Mouse (Mus musculus) intestine, embryonic 16.5 days (tissue): Measurements from ENCODE around the gene Elovl5. TPM values are rescaled to one million over a fixed set of nuclear protein-coding genes. Genes with fewer than 3 reads are reported as not detected.

ENCODE experiments used
- ATAC-seq: fragments of 200-750 bp; cut with Nextera tagmentation; 2 replicates; pipeline ENCODE4 v1.8.0; 2017; ENCODE audit warnings: moderate TSS enrichment, moderate library complexity
- H3K27ac ChIP-seq: fragments of 300-500 bp; sonication (generic); 2 replicates; pipeline ENCODE4 v1.5.1; 2014; ENCODE audit warnings: mild to moderate bottlenecking, low read length
- H3K27me3 ChIP-seq: fragments of 300-500 bp; sonication (generic); replicated peaks from 2 replicates; pipeline ENCODE4 v1.6.1; 2014; ENCODE audit warnings: low read length, control low read depth, mixed read lengths; ENCODE audit not compliant: control insufficient read depth, insufficient read depth
- H3K36me3 ChIP-seq: fragments of 300-500 bp; sonication (generic); 2 replicates; pipeline ENCODE4 v1.6.1; 2014; ENCODE audit warnings: low read length, control low read depth; ENCODE audit not compliant: control insufficient read depth, insufficient read depth
- H3K4me1 ChIP-seq: fragments of 300-500 bp; sonication (generic); 2 replicates; pipeline ENCODE4 v1.6.1; 2014; ENCODE audit warnings: low read length, control low read depth, mixed read lengths; ENCODE audit not compliant: control insufficient read depth, insufficient read depth
- H3K4me2 ChIP-seq: fragments of 300-500 bp; sonication (generic); 2 replicates; pipeline ENCODE4 v1.6.1; 2014; ENCODE audit warnings: low read depth, low read length, control low read depth
- H3K4me3 ChIP-seq: fragments of 300-500 bp; sonication (generic); 2 replicates; pipeline ENCODE4 v1.5.1; 2014; ENCODE audit warnings: mild to moderate bottlenecking, low read length
- H3K9ac ChIP-seq: fragments of 300-500 bp; sonication (generic); 2 replicates; pipeline ENCODE4 v1.6.1; 2014; ENCODE audit warnings: low read depth, low read length
- H3K9me3 ChIP-seq: fragments of 300-500 bp; sonication (generic); 2 replicates; pipeline ENCODE4 v1.6.1; 2016; ENCODE audit warnings: low read length, control low read depth; ENCODE audit not compliant: control insufficient read depth
- WGBS: fragments of 180-500 bp; shearing (Covaris S2); extraction: QIAGEN DNeasy Blood & Tissue Kit; methylation state at CpG from one replicate; pipeline ENCODE4 v1.1.7; 2014; 5-methylcytosine and 5-hydroxymethylcytosine counted together
- polyA plus RNA-seq: library from polyadenylated mRNA; unstranded; fragments of >200 nt; fragmentation: Nextera tagmentation; extraction: Ambion mirVana; gene quantifications from 2 replicates; pipeline ENCODE4 v1.2.1, GENCODE M21; 2015

Gene Elovl5
- polyA plus RNA-seq, 1 experiment from 2014 or later, result 70.9 TPM

DNA sequence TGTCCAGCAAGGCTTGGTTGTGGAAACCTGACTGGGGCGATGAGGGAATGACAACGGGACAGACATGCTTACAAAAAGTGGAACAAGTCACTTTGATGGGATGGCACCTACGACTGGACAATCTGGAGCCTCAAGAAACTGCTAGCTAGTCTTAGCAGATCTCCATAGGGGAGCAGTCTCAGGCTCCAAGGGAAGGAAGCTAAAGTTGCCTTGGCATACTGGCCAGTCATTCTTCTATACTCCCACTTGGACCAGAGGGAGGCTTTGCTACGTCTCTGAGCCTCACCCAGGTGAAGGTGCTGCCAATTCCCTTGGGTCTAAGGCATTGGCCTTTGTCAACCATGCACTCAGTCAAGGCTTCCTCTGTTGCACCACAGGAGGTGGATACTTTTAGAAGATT is 2.5 kb upstream of the Elovl5 start:
- H3K27me3 ChIP-seq, result no peaks in the 10 kb centered on the region
- no peak overlapping the region for H3K4me3 ChIP-seq
- no peak for ATAC-seq
- no peaks in the 10 kb centered on the region for H3K36me3 ChIP-seq
- no peak overlapping the region for H3K27ac ChIP-seq
- no peak overlapping the region for H3K9ac ChIP-seq
- 74% methylated on average over 4 of the region's 4 CpGs for WGBS
- peaks cover 23% of the 10 kb centered on the region for H3K4me1 ChIP-seq
- no peak overlapping the region for H3K4me2 ChIP-seq
- no peaks in the 10 kb centered on the region for H3K9me3 ChIP-seq

DNA sequence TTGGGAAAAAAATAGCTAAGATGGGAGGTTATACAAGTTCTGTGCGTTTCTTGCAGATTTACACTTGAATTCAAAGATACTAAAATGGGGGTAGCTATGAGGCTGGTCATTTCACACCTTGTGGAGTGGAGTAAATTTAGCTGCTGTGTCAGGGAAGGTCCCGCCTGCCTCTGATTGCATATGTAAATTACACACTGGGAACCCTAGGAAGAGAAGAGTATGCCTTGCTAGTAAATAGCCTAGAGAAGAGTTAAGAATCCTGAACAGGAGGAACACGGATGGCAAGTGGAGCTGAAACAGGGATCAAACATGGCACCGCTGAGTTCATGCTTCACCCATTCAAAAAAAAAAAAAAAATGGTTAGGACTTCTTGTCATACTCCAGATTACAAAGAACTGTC is 1.4 kb upstream of the Elovl5 start:
- H3K9ac ChIP-seq, result no peak overlapping the region
- H3K27me3 ChIP-seq, result no peaks in the 10 kb centered on the region
- WGBS, result 61% methylated on average over 4 of the region's 4 CpGs
- no peaks in the 10 kb centered on the region for H3K36me3 ChIP-seq
- no peaks in the 10 kb centered on the region for H3K9me3 ChIP-seq
- no peak overlapping the region for H3K27ac ChIP-seq
- H3K4me3 ChIP-seq, result no peak overlapping the region
- H3K4me2 ChIP-seq, result no peak overlapping the region
- peaks cover 21% of the 10 kb centered on the region for H3K4me1 ChIP-seq
- ATAC-seq, result no peak

DNA sequence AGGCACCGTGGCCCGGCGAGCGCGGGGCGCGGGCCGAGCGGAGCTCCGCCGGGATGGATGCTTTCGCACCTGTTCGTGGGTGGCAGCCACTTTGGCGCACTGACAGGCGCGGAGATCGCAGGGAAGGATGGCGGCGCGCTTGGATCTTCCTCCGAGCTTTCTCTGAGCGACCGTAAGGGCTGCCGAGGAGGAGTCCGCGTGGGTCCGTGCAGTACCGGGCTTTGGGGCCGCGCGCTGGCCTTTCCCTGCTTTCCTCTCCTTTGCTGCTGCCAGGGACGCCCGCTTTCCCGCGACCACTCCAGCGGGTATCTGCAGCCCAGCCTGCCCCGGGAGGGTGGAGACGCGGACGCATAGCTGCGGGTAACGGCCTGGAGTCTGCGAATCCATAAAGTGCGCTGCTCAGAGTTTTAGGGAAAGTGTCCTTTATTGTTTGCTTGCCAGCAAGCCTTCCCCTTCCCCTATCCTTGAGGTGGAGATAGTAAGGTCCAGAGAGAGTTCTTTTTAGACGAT is 513 bp downstream of the Elovl5 start:
- Histone ChIP-seq H3K36me3 (no peaks in the 10 kb centered on the region), H3K27me3 (no peaks in the 10 kb centered on the region), H3K9ac (peak overlapping the region; percentile 88), H3K4me1 (peaks cover 18% of the 10 kb centered on the region), H3K9me3 (no peaks in the 10 kb centered on the region), H3K4me3 (peak overlapping the region; percentile 98), H3K4me2 (peak overlapping the region; percentile 79), H3K27ac (peak overlapping the region; percentile 86)
- under 1% methylated on average over 45 of the region's 45 CpGs for WGBS
- peak; percentile 59 for ATAC-seq

DNA sequence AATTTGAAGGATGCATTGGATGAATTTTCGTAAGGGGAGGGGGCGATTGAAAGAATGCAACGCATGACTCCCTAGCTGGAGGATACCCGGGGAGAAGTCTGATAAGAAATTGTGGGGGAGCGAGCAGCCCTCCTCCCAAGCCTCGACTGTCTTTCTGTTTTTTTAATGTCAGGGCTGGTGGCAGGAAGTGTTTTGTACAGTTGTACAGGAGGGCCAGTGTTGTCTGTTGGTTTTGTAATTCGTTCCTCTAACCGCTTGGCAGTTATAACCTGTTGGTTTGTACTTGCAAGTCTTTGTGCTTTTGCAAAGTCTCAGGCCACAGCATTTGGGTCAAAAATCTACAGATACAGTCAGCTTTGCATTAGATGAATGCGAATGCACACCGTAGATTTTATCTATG is 1.0 kb downstream of the Elovl5 start:
- WGBS, result 13% methylated on average over 10 of the region's 10 CpGs
- H3K27ac ChIP-seq, result 0 out of 2 replicates have a peak overlapping the region, but pooled peaks have one; percentile 86

DNA sequence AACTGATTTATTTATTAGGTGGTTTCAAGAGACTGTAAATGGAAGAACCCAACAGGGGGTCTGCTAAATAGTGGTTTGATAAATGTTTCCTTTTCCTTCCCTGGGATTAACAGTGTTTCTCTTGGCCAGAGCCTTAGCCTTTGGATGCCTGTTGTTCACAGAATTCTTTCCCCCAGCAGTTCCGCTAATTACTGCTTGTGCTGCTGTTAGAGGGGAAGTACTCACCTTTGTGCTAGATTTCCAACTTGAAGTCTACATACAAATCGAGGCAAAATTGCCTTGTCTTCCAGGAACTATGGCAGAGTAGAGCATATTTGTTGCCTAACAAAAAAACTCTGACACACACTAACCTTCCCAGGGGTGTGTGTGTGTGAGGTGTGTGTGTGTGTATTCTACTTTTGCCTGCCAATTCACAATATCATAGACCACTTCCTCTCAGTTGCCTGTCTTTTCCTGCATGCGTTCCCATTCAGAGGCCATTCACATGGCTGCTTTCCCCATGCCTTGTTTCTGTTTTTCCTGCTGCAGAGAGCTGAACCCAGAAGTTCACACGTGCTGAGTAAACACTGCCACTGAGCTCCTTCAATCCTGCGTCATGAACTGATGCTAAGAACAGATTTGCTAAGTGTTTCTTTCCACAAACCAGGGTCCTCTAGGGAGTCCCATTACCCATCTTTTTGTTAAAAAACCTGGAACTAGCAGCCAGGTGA is 2.0 kb downstream of the Elovl5 start:
- Histone ChIP-seq H3K9ac (no peak overlapping the region), H3K4me3 (no peak overlapping the region), H3K9me3 (no peaks in the 10 kb centered on the region), H3K36me3 (no peaks in the 10 kb centered on the region), H3K27me3 (no peaks in the 10 kb centered on the region), H3K27ac (no peak overlapping the region), H3K4me1 (peaks cover 26% of the 10 kb centered on the region), H3K4me2 (peak overlapping the region; percentile 79)
- ATAC-seq, result no peak
- WGBS, result 65% methylated on average over 5 of the region's 5 CpGs

More for the DNA sequence above, 1.0 kb downstream of the Elovl5 start:
- Histone ChIP-seq H3K9ac (peak overlapping the region; percentile 88), H3K36me3 (no peaks in the 10 kb centered on the region), H3K4me3 (peak overlapping the region; percentile 98), H3K9me3 (no peaks in the 10 kb centered on the region), H3K4me2 (peak overlapping the region; percentile 79), H3K4me1 (peaks cover 18% of the 10 kb centered on the region), H3K27me3 (no peaks in the 10 kb centered on the region)
- ATAC-seq, result no peak

DNA sequence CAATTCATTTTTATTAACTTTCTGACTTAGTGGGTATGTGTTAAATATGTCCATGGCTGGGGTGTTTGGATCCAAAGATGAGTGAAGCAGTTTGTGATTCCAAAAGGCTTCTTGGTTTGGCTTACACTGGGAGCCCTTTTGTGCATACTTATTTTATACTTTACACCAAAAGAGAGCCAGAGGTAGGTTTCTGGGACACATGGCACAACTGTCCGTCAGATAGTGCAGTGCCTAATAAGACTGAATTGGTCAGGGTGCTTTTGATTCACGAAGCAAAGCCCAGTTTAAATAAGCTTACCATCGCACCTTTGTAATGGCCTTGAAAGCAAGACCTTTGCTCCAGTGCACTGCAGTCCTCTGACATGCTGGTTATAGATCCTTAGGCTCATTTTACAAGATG is 3.3 kb downstream of the Elovl5 start:
- no peaks in the 10 kb centered on the region for H3K27me3 ChIP-seq
- no peak overlapping the region for H3K27ac ChIP-seq
- H3K4me1 ChIP-seq, result peaks cover 29% of the 10 kb centered on the region
- 72% methylated on average over 3 of the region's 3 CpGs for WGBS
- no peak overlapping the region for H3K9ac ChIP-seq
- H3K9me3 ChIP-seq, result no peaks in the 10 kb centered on the region
- no peak overlapping the region for H3K4me2 ChIP-seq
- no peak overlapping the region for H3K4me3 ChIP-seq
- no peak for ATAC-seq
- H3K36me3 ChIP-seq, result no peaks in the 10 kb centered on the region

DNA sequence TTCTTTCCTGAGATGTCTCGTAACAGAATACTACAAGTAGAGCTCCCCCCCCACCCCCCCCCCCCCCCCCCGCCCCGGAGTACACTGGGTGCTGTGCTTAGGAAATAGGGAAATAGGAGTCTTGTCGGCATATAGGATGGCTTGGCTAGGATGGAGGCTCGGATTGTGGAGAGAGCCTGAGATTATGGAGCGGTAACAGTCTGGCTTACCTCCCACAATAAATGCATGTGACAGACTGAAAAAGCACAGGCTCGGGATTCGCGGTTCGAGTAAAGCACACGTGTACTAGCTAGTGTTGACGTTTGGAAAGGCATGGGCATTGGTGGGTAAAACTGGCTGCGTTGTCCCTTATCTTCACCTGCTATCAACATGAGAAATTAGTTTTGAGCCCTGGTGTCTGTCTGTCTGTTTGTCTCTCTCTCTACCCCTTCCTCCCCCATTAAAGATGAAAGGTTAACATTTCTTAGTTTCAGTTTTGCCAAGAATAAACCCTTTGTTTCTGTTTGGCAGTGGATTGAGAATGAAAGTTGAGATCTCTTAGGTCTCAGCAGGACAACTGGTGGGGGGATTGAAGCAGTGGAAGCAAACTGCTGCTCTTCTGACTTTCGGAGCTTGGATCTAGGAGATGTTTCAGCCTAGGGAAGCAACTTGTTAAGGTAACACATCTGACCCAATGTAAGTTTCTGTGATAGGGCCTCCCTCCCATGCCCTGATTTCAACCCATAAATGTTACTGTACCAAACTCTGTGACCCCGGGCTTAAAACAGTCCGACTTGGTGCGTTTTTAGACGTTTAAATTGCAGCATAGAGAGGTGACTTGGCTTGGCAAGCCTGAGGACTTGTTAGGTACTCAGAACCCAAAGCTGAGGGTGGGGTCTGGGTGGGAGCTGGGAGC is 4.4 kb downstream of the Elovl5 start:
- peak overlapping the region; percentile 17; the same call in 1 of the 2 replicates for H3K4me2 ChIP-seq
- no peak for ATAC-seq
- no peaks in the 10 kb centered on the region for H3K9me3 ChIP-seq
- no peaks in the 10 kb centered on the region for H3K27me3 ChIP-seq
- peaks cover 29% of the 10 kb centered on the region for H3K4me1 ChIP-seq
- H3K36me3 ChIP-seq, result no peaks in the 10 kb centered on the region
- WGBS, result 58% methylated on average over 16 of the region's 18 CpGs
- H3K27ac ChIP-seq, result no peak overlapping the region
- no peak overlapping the region for H3K4me3 ChIP-seq
- H3K9ac ChIP-seq, result no peak overlapping the region

DNA sequence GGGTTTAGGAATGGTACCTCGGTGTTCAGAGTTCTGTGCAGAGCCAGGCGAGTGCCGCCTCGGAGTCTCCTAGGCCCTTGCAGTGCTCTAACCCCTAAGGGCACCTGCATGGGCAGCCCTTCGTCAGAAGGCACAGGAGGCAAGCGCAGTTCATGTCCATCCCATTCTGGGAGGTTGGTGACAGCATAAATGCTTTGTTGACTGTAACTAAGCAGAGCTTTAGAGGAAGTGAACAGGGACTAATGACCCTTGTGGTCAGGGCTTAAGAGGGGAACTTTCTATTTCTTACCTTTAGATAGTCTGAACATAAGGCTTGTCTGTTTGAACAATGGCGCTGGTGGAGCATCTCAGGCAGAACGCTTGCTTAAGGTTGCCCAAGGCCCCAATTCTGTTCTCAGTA is 6.6 kb downstream of the Elovl5 start:
- Histone ChIP-seq H3K4me2 (peak overlapping the region; percentile 2; the same call in 1 of the 2 replicates), H3K4me3 (no peak overlapping the region), H3K27ac (peak overlapping the region; percentile 54), H3K4me1 (peaks cover 33% of the 10 kb centered on the region), H3K36me3 (no peaks in the 10 kb centered on the region), H3K9me3 (no peaks in the 10 kb centered on the region), H3K27me3 (no peaks in the 10 kb centered on the region), H3K9ac (0 out of 2 replicates have a peak overlapping the region, but pooled peaks have one; percentile 0)
- peak; percentile 18; the same call in 1 of the 2 replicates for ATAC-seq
- 83% methylated on average over 8 of the region's 8 CpGs for WGBS

DNA sequence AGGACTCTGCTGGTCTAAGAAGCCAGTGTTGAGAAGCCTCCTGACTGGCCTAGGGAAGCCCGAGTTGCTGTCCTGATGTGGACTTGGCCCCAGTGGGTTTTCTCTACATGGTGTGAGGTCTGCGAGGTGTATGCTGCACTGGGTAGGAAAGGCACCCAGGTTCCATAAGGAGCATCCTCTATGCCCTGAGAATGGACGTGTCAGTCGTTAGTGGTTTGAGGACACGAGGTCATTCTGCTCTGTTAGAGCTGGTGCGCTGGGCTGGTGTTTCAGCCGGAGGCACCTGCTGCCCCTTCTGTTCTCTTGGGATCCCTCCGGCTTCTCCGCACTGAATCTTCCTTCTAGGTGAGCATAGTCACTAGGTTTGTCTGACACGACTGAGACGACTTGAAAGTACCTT is 7.0 kb downstream of the Elovl5 start:
- ATAC-seq, result peak; percentile 38
- H3K27ac ChIP-seq, result peak overlapping the region; percentile 54
- peaks cover 29% of the 10 kb centered on the region for H3K4me1 ChIP-seq
- H3K9ac ChIP-seq, result 0 out of 2 replicates have a peak overlapping the region, but pooled peaks have one; percentile 0
- no peaks in the 10 kb centered on the region for H3K36me3 ChIP-seq
- no peaks in the 10 kb centered on the region for H3K27me3 ChIP-seq
- H3K9me3 ChIP-seq, result no peaks in the 10 kb centered on the region
- peak overlapping the region; percentile 2; the same call in 1 of the 2 replicates for H3K4me2 ChIP-seq
- H3K4me3 ChIP-seq, result 0 out of 2 replicates have a peak overlapping the region, but pooled peaks have one; percentile 1
- 61% methylated on average over 11 of the region's 11 CpGs for WGBS
